Mouse (Mus musculus): ENCODE measurements around the gene Fcgr3. TPM values are rescaled to one million over a fixed set of nuclear protein-coding genes. Genes with fewer than 3 reads are reported as not detected.

Fcgr3 gene
- polyA plus RNA-seq, 1 experiment from 2014 or later, result 3.3 TPM

DNA sequence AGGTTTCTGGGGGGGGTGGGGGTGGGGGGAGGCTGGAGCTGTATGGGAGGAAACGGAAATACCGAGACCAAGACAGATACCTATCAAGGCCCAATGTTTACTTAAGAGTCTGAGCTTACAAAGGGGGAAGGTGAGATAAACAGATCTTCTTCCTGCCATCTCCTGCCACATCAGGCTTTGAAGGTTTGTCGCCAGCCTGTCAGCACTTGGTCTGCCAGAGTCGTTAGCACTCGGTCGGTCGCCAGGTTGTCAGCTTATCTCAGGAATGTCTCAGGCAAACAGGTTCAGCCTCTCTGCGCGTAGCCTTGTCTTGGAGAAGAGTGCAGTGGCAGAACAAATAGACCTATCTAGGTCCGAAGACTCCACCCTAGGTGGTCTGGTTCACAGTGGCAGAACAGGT is 4.3 kb downstream of the Fcgr3 start:
- WGBS, result 33% methylated on average over 10 of the region's 10 CpGs
- H3K27me3 ChIP-seq (ENCODE audit: low read depth, poor library complexity, severe bottlenecking), result peaks cover 24% of the 10 kb centered on the region
- no peak for DNase-seq (ENCODE audit: low spot score)

DNA sequence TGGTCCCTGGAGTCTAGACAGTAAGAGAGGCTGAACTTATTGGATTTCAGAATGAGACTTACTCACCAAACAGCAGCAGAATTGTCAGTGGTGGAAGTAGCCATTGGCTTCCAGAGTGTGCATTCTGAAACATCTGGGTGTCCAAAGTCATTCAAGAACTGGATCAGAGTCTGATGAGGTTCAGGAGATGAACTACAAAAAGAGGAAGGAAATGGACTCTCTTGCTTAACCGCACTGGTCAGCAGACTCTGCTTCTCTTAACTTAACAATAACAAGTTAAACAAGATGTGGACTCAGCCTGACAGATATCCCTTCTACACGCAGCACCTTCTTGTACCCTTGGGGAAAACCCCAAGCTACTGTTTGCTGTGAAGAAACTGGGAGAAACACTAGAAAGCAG is 5.5 kb downstream of the Fcgr3 start:
- WGBS, result 82% methylated on average over 2 of the region's 2 CpGs
- 0 out of 2 replicates have a peak, but pooled peaks cover 7% of the 10 kb centered on the region for H3K4me1 ChIP-seq
- no peak for DNase-seq (ENCODE audit: low spot score)
- no peak overlapping the region for H3K4me3 ChIP-seq
- H3K27ac ChIP-seq, result no peak overlapping the region
- no peaks in the 10 kb centered on the region for H3K9me3 ChIP-seq (replicated peaks)
- peaks cover 12% of the 10 kb centered on the region for H3K27me3 ChIP-seq (ENCODE audit: low read depth, poor library complexity, severe bottlenecking)
- H3K36me3 ChIP-seq, result no peaks in the 10 kb centered on the region

More for the DNA sequence above, 4.3 kb downstream of the Fcgr3 start:
- Histone ChIP-seq H3K36me3 (no peaks in the 10 kb centered on the region), H3K9me3 (replicated peaks) (no peaks in the 10 kb centered on the region), H3K4me3 (no peak overlapping the region), H3K4me1 (peaks cover 12% of the 10 kb centered on the region), H3K27ac (no peak overlapping the region)

DNA sequence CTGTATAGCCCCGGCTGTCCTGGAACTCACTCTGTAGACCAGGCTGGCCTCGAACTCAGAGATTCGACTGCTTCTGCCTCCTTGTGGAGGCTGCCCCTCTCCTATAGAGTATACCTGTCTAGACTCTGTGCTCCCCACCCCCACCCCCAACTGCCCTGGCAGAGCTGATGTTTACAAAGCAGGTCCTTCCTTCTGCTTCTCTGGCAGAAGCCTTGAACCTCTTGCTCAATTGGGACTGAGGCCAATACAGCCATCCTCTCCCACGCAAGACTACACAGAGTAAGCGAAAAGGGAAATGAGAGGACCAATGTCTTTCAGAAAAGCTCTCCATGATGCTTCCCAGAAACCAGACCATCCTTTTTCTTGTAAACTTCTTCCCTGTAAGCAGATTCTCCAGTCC is 7.5 kb downstream of the Fcgr3 start:
- no peaks in the 10 kb centered on the region; the same call in 1 of the 2 replicates for H3K27me3 ChIP-seq (ENCODE audit: low read depth, poor library complexity, severe bottlenecking)
- 88% methylated on average over 5 of the region's 5 CpGs for WGBS
- H3K27ac ChIP-seq, result no peak overlapping the region
- no peak overlapping the region for H3K4me3 ChIP-seq
- no peak for DNase-seq (ENCODE audit: low spot score)
- H3K9me3 ChIP-seq (replicated peaks), result no peaks in the 10 kb centered on the region
- no peaks in the 10 kb centered on the region for H3K36me3 ChIP-seq
- H3K4me1 ChIP-seq, result 0 out of 2 replicates have a peak, but pooled peaks cover 4% of the 10 kb centered on the region

DNA sequence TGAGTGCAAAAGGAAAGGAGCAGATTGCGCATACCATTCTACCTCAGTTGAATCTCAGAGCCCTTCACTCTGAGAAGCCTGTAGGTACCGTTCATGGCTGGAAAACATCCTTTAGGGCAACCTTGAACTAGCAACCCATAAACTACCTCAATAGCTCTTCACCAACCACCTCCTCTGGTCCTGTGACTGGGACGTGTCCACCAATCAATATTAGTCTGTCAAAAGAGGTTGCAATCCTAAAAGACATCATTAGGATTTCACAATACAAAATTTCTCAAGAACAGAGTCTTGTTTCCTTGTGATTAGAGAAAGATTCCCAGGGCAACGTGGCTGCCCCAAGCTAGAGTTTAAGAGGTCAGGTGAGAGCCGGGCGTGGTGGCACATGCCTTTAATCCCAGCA is 11.4 kb downstream of the Fcgr3 start:
- Histone ChIP-seq H3K9me3 (replicated peaks) (no peaks in the 10 kb centered on the region), H3K4me3 (no peak overlapping the region), H3K36me3 (no peaks in the 10 kb centered on the region), H3K4me1 (no peaks in the 10 kb centered on the region), H3K27ac (no peak overlapping the region), H3K27me3 (ENCODE audit: low read depth, poor library complexity, severe bottlenecking) (no peaks in the 10 kb centered on the region)
- WGBS, result 89% methylated on average over 6 of the region's 6 CpGs
- no peak for DNase-seq (ENCODE audit: low spot score)

DNA sequence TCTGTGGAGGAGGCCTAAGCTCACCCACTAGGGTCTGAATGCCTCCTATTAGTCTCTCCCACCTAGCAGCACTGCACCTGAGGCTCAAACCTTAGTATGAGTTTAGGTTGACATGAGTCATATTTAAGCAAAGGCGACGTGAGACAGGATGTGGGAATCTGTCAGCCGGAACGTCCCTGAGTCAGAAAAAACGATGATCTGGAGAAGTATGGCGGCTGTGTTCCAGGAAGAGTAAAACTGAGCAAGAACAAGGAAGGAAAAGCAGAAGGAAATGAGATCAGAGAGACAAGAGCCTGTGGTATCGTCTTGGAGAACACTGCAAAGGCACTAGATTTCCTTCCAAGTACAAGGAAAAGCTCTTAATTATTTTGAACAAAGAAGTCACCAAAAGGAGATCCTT is 14.0 kb downstream of the Fcgr3 start:
- Histone ChIP-seq H3K4me3 (no peak overlapping the region), H3K27me3 (ENCODE audit: low read depth, poor library complexity, severe bottlenecking) (no peaks in the 10 kb centered on the region), H3K4me1 (no peaks in the 10 kb centered on the region), H3K9me3 (replicated peaks) (no peaks in the 10 kb centered on the region), H3K36me3 (no peaks in the 10 kb centered on the region), H3K27ac (no peak overlapping the region)
- WGBS, result 93% methylated on average over 7 of the region's 7 CpGs
- DNase-seq (ENCODE audit: low spot score), result no peak

DNA sequence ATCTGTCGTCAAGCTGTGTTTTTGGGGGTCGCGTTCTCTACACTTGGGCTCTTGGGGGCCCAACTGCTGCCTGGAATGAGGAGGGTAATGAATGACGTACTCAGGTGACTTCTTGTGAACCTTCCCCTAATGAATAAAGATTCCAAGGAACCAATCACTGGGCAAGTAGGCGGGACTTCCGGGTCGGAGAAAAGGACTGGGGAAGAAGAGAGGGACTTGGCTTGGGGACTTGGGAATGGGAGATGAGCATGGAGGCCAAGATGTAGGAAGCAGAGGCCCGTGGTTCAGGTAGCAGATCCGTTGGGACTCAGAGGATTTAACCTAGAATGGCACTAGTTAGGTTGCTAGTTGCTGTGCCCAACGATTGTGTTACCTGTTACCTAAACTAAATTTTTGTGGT is 15.5 kb downstream of the Fcgr3 start:
- no peak for DNase-seq (ENCODE audit: low spot score)
- no peaks in the 10 kb centered on the region for H3K9me3 ChIP-seq (replicated peaks)
- peak overlapping the region; percentile 22 for H3K4me3 ChIP-seq
- WGBS, result 51% methylated on average over 10 of the region's 10 CpGs
- no peak overlapping the region for H3K27ac ChIP-seq
- H3K36me3 ChIP-seq, result no peaks in the 10 kb centered on the region
- H3K4me1 ChIP-seq, result 0 out of 2 replicates have a peak, but pooled peaks cover 3% of the 10 kb centered on the region
- H3K27me3 ChIP-seq (ENCODE audit: low read depth, poor library complexity, severe bottlenecking), result no peaks in the 10 kb centered on the region

DNA sequence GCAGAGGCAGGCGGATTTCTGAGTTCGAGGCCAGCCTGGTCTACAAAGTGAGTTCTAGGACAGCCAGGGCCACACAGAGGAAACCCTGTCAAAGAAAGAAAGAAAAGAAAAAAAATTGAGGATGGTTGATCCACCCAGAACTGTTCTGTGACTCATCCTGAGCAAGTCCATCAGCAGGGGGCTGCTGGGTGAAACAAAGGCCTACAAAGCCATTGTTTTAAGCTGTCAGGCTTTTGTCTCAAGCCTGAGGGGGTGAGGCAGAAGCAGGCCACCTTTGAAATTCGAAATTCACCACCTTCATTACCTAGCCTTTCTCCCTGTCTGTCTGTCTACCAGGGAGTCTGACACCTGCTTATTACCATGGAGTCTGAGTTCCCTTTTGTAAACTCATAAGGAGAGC is 18.2 kb downstream of the Fcgr3 start:
- no peak for DNase-seq (ENCODE audit: low spot score)
- H3K27me3 ChIP-seq (ENCODE audit: low read depth, poor library complexity, severe bottlenecking), result no peaks in the 10 kb centered on the region
- no peaks in the 10 kb centered on the region for H3K9me3 ChIP-seq (replicated peaks)
- 79% methylated on average over 3 of the region's 3 CpGs for WGBS
- H3K36me3 ChIP-seq, result no peaks in the 10 kb centered on the region
- H3K4me1 ChIP-seq, result 0 out of 2 replicates have a peak, but pooled peaks cover 3% of the 10 kb centered on the region
- no peak overlapping the region for H3K27ac ChIP-seq
- no peak overlapping the region for H3K4me3 ChIP-seq

DNA sequence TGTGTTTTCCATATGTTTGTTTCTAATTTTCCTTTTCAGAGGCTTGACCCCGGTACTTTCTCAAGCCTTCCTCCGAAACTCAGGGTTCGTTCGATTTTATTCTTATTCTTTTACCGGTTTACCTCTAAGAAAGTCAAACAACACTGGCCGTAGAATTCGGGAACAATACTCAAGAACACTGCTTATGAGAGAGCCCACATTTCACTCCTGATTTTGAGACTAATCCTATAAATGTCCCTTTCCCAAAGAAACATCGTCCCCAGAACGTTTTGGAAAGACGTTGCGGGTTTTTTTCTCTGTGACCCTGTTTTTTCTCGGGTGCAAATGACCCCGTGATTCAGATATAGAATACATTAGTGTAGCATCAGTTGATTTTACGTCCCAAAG is 19.7 kb downstream of the Fcgr3 start:
- Histone ChIP-seq H3K27ac (no peak overlapping the region), H3K4me3 (peak overlapping the region; percentile 67), H3K27me3 (ENCODE audit: low read depth, poor library complexity, severe bottlenecking) (no peaks in the 10 kb centered on the region), H3K4me1 (0 out of 2 replicates have a peak, but pooled peaks cover 3% of the 10 kb centered on the region), H3K36me3 (no peaks in the 10 kb centered on the region), H3K9me3 (replicated peaks) (no peaks in the 10 kb centered on the region)
- no peak for DNase-seq (ENCODE audit: low spot score)
- 9% methylated on average over 14 of the region's 14 CpGs for WGBS

DNA sequence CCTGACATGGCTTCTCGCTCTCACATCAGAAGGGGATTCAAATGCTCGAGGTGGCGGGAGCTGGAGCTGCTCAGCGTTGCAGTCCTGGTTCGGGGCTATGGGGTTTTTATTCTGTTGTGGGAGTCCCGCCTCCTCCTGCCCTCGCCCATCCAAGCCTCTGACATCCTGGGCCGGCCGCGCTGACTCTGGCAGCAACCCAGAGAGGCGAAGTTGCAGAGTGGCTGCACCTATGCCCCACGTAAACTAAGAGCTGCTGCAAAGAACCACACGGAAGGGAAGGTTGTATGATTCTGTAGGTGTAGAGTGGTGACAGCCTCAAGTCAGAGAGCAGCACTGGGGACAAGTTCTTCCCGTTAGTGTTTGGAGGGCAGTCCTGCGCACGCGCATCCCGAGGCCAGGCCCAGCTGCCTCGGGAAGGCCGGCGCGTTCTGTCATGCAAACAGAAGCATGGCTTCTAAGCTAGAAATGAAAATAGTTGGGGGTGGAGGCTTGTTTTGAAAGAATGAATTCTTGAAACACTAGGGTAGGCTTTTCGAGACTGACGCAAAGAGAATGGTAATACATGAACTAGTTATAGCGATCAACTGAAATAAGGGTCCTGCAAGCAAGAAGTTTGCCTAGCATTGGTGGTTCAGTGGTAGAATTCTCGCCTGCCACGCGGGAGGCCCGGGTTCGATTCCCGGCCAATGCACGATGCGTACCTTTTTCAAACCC is 20.2 kb downstream of the Fcgr3 start:
- peak; percentile 91 for DNase-seq (ENCODE audit: low spot score)
- peak overlapping the region; percentile 58; the same call in 1 of the 2 replicates for H3K27ac ChIP-seq
- under 1% methylated on average over 33 of the region's 33 CpGs for WGBS
- no peaks in the 10 kb centered on the region for H3K36me3 ChIP-seq
- 0 out of 2 replicates have a peak, but pooled peaks cover 3% of the 10 kb centered on the region for H3K4me1 ChIP-seq
- no peaks in the 10 kb centered on the region for H3K9me3 ChIP-seq (replicated peaks)
- peak overlapping the region; percentile 67 for H3K4me3 ChIP-seq
- no peaks in the 10 kb centered on the region for H3K27me3 ChIP-seq (ENCODE audit: low read depth, poor library complexity, severe bottlenecking)

DNA sequence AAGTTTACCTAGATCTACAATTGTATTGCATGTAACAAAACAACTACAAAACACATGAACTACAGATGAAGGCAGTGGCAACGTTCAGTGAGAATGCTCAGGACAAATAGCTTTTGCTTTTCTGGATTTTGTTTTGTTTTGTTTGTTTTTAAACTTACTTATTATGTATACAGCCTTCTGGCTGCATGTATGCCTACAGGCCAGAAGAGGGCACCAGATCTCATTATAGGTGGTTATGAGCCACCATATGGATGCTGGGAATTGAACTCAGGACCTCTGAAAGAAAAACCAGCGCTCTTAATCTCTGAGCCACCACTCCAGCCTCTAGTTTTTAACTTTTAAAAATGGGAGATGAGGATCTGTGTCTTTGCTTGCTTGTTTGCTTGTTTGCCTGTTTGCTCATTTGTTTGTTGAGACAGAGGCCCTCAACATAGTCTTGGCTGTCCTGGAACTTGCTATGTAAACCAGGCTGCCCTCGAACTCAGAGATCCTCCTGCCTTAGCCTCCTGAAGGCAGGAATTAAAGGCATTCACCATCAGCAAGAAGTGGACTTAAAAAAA is 21.1 kb downstream of the Fcgr3 start:
- DNase-seq (ENCODE audit: low spot score), result no peak
- H3K4me1 ChIP-seq, result 0 out of 2 replicates have a peak, but pooled peaks cover 3% of the 10 kb centered on the region
- WGBS, result 72% methylated on average over 3 of the region's 3 CpGs
- peak overlapping the region; percentile 67 for H3K4me3 ChIP-seq
- no peak overlapping the region for H3K27ac ChIP-seq
- no peaks in the 10 kb centered on the region for H3K27me3 ChIP-seq (ENCODE audit: low read depth, poor library complexity, severe bottlenecking)
- H3K36me3 ChIP-seq, result no peaks in the 10 kb centered on the region
- no peaks in the 10 kb centered on the region for H3K9me3 ChIP-seq (replicated peaks)

DNA sequence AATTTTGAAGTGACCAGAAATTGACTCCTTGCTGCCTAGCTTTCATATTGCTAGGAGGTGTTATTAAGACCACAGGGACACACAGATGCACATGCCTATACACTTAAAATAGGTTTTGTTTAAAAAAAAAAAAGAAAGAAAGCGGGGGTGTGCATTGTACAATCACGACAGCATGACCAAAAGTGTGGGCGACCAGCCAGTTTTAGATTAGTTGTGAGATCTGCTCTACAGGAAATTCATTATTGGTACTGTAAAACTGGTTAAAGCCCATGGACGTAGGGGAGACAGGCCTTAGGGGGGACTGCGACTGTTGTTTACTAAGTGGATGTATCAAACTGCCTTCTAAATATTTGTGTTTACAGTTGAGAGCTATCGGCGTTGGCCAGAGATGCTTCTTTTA is 24.9 kb downstream of the Fcgr3 start:
- no peaks in the 10 kb centered on the region for H3K36me3 ChIP-seq
- no peaks in the 10 kb centered on the region for H3K9me3 ChIP-seq (replicated peaks)
- peaks cover 5% of the 10 kb centered on the region for H3K4me1 ChIP-seq
- no peak overlapping the region for H3K4me3 ChIP-seq
- WGBS, result 92% methylated on average over 7 of the region's 7 CpGs
- H3K27ac ChIP-seq, result no peak overlapping the region
- no peak for DNase-seq (ENCODE audit: low spot score)
- peaks cover 18% of the 10 kb centered on the region for H3K27me3 ChIP-seq (ENCODE audit: low read depth, poor library complexity, severe bottlenecking)

DNA sequence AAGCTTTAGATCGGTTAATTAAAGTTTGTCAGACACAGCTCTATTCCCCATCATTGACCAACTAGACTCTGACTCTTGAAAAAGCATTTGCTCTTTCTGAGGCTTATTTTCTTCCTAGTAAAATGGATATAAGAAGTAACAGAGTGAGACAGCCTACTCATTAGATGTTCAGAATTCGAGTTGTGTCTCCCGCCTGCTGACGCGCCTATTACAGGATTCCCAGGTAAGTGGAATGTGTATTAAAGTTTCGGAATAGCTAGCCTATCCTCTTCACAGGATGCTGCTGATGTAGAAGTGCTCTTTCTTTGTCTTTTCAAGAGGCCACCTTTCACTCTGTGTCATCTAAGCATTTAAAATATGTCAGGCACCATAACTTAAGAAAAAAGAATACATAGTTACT is 25.6 kb downstream of the Fcgr3 start:
- Histone ChIP-seq H3K36me3 (no peaks in the 10 kb centered on the region), H3K9me3 (replicated peaks) (no peaks in the 10 kb centered on the region), H3K27me3 (ENCODE audit: low read depth, poor library complexity, severe bottlenecking) (peaks cover 21% of the 10 kb centered on the region), H3K4me1 (peaks cover 13% of the 10 kb centered on the region), H3K27ac (no peak overlapping the region), H3K4me3 (no peak overlapping the region)
- DNase-seq (ENCODE audit: low spot score), result no peak
- 80% methylated on average over 6 of the region's 6 CpGs for WGBS

DNA sequence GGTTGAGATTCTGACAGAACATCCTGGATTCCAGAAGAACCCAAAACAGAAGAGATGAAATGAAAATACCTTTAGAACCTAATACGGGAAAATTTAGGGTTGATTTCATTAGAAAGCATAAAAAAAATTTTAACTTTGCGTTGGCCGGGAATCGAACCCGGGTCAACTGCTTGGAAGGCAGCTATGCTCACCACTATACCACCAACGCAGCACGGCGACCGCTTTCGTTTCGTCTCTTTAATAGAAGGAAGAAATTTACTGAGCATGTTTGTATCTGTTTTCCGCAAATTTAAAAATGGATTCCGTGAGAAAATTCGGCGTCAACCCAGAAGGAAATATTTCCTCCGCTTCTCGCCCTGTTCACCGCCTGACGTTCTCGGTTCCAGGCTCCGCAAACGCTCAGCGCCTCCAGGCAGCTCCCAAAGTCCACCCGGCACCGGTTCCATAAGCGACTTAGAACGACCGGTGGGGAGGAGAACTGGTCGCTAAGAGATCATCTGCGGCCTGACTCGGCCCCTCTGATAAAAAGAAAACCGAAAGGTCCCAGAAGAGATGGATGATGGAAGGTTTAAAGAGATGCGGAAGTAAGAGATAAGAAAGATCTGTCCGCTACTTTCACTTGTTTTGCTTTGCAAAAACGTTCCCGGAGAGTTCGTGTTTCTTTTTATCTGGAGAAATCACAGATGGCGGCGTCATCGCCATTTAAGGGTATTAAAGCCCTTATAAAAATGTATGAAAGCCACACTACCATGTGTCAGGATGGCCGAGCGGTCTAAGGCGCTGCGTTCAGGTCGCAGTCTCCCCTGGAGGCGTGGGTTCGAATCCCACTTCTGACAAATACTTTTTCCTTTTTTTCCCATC is 26.6 kb downstream of the Fcgr3 start:
- Histone ChIP-seq H3K9me3 (replicated peaks) (no peaks in the 10 kb centered on the region), H3K27me3 (ENCODE audit: low read depth, poor library complexity, severe bottlenecking) (peaks cover 27% of the 10 kb centered on the region), H3K4me3 (peak overlapping the region; percentile 88), H3K36me3 (no peaks in the 10 kb centered on the region), H3K27ac (peak overlapping the region; percentile 82), H3K4me1 (peaks cover 15% of the 10 kb centered on the region)
- under 1% methylated on average over 47 of the region's 47 CpGs for WGBS
- peak; percentile 92 for DNase-seq (ENCODE audit: low spot score)

Measured in limb, embryonic 10.5 days (tissue).